Mouse (Mus musculus) C2C12 (cell line): Measurements from ENCODE around the gene Gm26602.

Source experiments
- CEBPB ChIP-seq: IDR thresholded peaks from one replicate; pipeline ENCODE4 v1.6.1; 2011; ENCODE audit warnings: low read depth, mild to moderate bottlenecking, control low read depth, moderate library complexity
- CTCF ChIP-seq: IDR thresholded peaks from one replicate; pipeline ENCODE4 v1.5.1; 2011; ENCODE audit not compliant: control insufficient read depth, insufficient read depth, insufficient read length
- MAX ChIP-seq: IDR thresholded peaks from one replicate; pipeline ENCODE4 v1.6.1; 2011; ENCODE audit warnings: mild to moderate bottlenecking, control low read depth
- MYOD1 ChIP-seq: IDR thresholded peaks from one replicate; pipeline ENCODE4 v1.6.1; 2011; ENCODE audit warnings: low read depth; ENCODE audit not compliant: control insufficient read depth, insufficient read length
- MYOG ChIP-seq: IDR thresholded peaks from one replicate; pipeline ENCODE4 v1.6.1; 2011; ENCODE audit not compliant: control insufficient read depth, insufficient read length; ENCODE audit errors: extremely low read depth
- USF1 ChIP-seq: IDR thresholded peaks from one replicate; pipeline ENCODE4 v1.6.1; 2011; ENCODE audit warnings: low read depth, mild to moderate bottlenecking, control low read depth, moderate library complexity

DNA sequence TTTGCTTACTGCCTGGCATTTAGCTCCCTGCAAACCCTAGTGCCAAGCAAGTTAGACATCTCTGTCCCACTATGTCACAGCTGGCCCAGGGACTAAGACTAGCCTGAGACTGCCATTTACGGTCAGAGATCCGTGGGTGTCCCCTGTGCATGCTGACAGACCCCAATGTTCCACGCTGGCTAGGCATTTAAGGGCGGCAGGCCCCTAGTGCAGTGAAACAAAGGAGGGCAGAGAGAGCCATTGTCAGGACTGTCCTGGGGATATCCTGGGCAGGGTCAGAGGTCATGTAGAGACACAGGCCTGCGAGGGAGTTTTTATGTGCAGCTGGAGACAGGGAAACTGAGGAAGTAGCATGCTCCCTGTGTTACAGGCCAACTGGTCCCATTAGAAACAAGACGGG lies 23.2 kb downstream of the Gm26602 start:
- no peak for TF ChIP-seq USF1
- TF ChIP-seq CTCF, result no peak
- TF ChIP-seq MAX, result no peak
- TF ChIP-seq CEBPB, result no peak
- no peak for TF ChIP-seq MYOD1
- no peak for TF ChIP-seq MYOG
